Mouse (Mus musculus) heart, embryonic 15.5 days (tissue): ENCODE measurements around the gene Hydin. TPM values are rescaled to one million over a fixed set of nuclear protein-coding genes. Genes with fewer than 3 reads are reported as not detected.
"Not testable (repeated sequence)": the region's sequence is repeated elsewhere in the genome, so short reads cannot be mapped to it uniquely, and the experiment has no call there.

Experiments used
- ATAC-seq: fragments of 200-750 bp; cut with Nextera tagmentation; replicated peaks from 2 replicates; pipeline ENCODE4 v1.8.0; 2017; ENCODE audit warnings: low read depth, moderate TSS enrichment; ENCODE audit not compliant: insufficient number of reproducible peaks, insufficient read depth, low FRiP score
- H3K27ac ChIP-seq: fragments of 300-500 bp; sonication (generic); 2 replicates; pipeline ENCODE4 v1.5.1; 2015; ENCODE audit warnings: mild to moderate bottlenecking, inconsistent platforms
- H3K27me3 ChIP-seq: fragments of 300-500 bp; sonication (generic); 2 replicates; pipeline ENCODE4 v1.6.1; 2015; ENCODE audit warnings: inconsistent platforms
- H3K36me3 ChIP-seq: fragments of 300-500 bp; sonication (generic); 2 replicates; pipeline ENCODE4 v1.6.1; 2015; ENCODE audit warnings: mild to moderate bottlenecking, inconsistent platforms
- H3K4me1 ChIP-seq: fragments of 300-500 bp; sonication (generic); replicated peaks from 2 replicates; pipeline ENCODE4 v1.6.1; 2015; ENCODE audit warnings: inconsistent platforms
- H3K4me2 ChIP-seq: fragments of 300-500 bp; sonication (generic); 2 replicates; pipeline ENCODE4 v1.6.1; 2015; ENCODE audit warnings: inconsistent platforms, mild to moderate bottlenecking, moderate library complexity
- H3K4me3 ChIP-seq: fragments of 300-500 bp; sonication (generic); 2 replicates; pipeline ENCODE4 v1.5.1; 2015; ENCODE audit warnings: mild to moderate bottlenecking, inconsistent platforms
- H3K9ac ChIP-seq: fragments of 300-500 bp; sonication (generic); 2 replicates; pipeline ENCODE4 v1.6.1; 2015; ENCODE audit warnings: mild to moderate bottlenecking, inconsistent platforms
- H3K9me3 ChIP-seq: fragments of 300-500 bp; sonication (generic); replicated peaks from 2 replicates; pipeline ENCODE4 v1.6.1; 2016; ENCODE audit warnings: inconsistent platforms
- WGBS: fragments of 180-500 bp; shearing (Covaris S2); methylation state at CpG from one replicate; pipeline ENCODE4 v1.1.7; 2015; ENCODE audit warnings: mixed read lengths; 5-methylcytosine and 5-hydroxymethylcytosine counted together
- polyA plus RNA-seq: library from polyadenylated mRNA; unstranded; fragments of >200 nt; fragmentation: Nextera tagmentation; extraction: Ambion mirVana; gene quantifications from 2 replicates; pipeline ENCODE4 v1.2.1, GENCODE M21; 2015

Hydin gene
- polyA plus RNA-seq, 1 experiment from 2014 or later = 0.04 TPM

DNA sequence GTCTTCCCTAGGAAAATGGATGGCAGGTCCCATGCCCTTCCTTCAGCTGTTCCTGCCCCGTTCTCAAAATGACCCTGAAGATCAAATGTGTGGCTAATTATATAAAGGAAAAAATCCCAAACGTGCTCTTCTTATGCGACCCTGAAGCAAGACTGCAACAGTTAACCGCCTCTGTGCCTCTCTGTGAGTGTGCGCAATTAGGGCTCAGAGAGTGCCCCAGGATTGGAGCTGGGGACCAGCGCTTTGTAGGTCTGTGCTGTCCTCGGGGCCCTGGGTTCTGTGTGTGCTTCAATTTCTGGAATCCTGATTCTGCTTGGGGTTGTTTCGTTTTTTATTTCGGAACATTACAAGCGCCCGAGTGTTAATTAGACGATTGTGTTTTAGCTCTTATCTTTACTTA lies 491 bp downstream of the Hydin start:
- no peak overlapping the region for H3K9ac ChIP-seq
- peaks cover 18% of the 10 kb centered on the region for H3K4me1 ChIP-seq
- peak overlapping the region; percentile 66 for H3K4me2 ChIP-seq
- H3K4me3 ChIP-seq = peak overlapping the region; percentile 38
- H3K27ac ChIP-seq = no peak overlapping the region
- WGBS = 7% methylated on average over 12 of the region's 12 CpGs
- H3K27me3 ChIP-seq = peaks cover 18% of the 10 kb centered on the region; the same call in 1 of the 2 replicates
- no peaks in the 10 kb centered on the region for H3K36me3 ChIP-seq
- H3K9me3 ChIP-seq = no peaks in the 10 kb centered on the region
- ATAC-seq = no peak

DNA sequence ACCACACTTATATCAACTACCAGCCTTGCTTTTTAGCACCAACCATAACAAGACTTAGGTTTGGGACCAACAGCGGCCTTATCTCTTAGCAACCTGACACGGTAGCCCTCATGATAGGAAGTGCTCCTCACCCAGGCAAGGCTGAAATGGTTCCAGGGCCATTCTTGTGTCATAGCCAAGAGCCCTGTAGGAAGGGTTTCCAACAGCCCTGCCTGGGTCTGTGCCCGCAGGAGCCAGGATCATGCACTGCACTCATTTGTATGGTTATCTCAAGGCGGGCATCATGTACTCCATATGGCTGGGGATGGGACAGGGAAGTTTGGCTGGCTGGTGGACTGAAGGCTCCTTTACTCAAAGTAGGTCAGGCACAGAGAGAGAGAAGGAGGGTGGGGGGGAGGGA lies 3.9 kb downstream of the Hydin start:
- H3K36me3 ChIP-seq = no peaks in the 10 kb centered on the region
- peaks cover 14% of the 10 kb centered on the region; the same call in 1 of the 2 replicates for H3K27me3 ChIP-seq
- ATAC-seq = no peak
- H3K9ac ChIP-seq = no peak overlapping the region
- H3K4me3 ChIP-seq = no peak overlapping the region
- H3K4me1 ChIP-seq = peaks cover 16% of the 10 kb centered on the region
- no peak overlapping the region for H3K4me2 ChIP-seq
- WGBS = 71% methylated on average over 4 of the region's 4 CpGs
- no peak overlapping the region for H3K27ac ChIP-seq
- H3K9me3 ChIP-seq = no peaks in the 10 kb centered on the region

DNA sequence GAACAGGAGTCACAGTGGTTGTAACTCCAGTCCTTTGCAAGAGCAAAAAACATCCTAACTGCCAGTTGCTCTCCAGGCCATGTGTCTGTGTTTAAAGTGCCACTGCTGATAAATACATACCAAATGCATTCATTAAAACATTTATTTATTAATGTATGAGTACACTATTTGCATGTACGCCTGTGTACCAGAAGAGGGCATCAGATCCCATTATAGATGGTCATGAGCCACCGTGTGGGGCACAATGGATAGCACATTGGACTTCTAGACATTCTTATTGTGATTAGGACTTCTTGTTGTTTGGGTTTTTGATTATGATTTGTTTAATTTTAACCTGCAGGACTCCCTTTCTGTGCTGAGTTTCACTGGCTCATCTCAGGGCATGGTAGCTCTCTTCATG lies 6.6 kb downstream of the Hydin start:
- 59% methylated on average over 2 of the region's 2 CpGs for WGBS

DNA sequence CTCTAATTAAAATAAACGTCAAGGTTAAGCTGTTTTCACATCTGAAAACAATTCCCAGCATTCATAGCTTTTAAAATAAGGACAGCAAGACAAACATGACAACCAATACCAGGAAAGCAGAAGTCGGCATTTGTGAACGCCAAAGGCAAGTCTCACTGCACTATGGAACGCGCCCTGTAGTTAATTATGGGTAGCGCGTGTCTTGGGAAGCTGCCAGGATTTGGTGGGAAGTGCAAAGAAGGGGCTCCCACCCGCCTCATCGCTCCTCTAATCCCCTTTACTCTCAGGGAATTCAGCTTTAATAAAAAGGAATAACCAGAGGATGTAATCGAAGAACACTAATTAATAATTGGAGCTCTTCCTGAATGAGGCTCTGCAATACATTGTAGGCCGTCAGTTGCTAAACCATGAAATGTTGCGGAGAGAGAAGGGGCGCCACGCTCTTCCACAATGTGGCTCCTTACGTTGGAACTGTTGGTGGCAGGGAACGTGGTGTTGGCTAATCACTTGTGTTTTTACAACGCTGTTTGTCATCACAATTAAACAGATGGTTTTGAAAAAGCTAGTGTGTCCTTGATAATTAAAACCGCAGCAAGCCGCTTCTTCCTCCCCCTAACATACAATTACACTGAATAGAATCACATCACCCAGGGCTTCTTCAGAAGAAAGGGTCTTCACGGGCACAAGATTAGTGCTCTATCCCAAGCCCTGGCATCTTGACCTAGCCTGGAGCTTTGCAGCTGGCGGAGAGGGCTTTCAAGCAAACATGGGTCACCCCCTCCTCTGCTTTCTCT lies 8.9 kb downstream of the Hydin start:
- WGBS = 80% methylated on average over 21 of the region's 21 CpGs
- no peak for ATAC-seq
- no peak overlapping the region for H3K9ac ChIP-seq
- no peak overlapping the region for H3K4me3 ChIP-seq
- no peak overlapping the region for H3K27ac ChIP-seq
- no peaks in the 10 kb centered on the region for H3K36me3 ChIP-seq
- no peak overlapping the region for H3K4me2 ChIP-seq
- H3K27me3 ChIP-seq = no peaks in the 10 kb centered on the region
- no peaks in the 10 kb centered on the region for H3K9me3 ChIP-seq
- no peaks in the 10 kb centered on the region for H3K4me1 ChIP-seq

More for the DNA sequence above, 6.6 kb downstream of the Hydin start:
- H3K9ac ChIP-seq = no peak overlapping the region
- H3K4me3 ChIP-seq = no peak overlapping the region
- no peak overlapping the region for H3K27ac ChIP-seq
- no peak overlapping the region for H3K4me2 ChIP-seq
- ATAC-seq = no peak
- H3K9me3 ChIP-seq = no peaks in the 10 kb centered on the region
- H3K4me1 ChIP-seq = no peaks in the 10 kb centered on the region
- no peaks in the 10 kb centered on the region for H3K36me3 ChIP-seq
- H3K27me3 ChIP-seq = peaks cover 3% of the 10 kb centered on the region; the same call in 1 of the 2 replicates

DNA sequence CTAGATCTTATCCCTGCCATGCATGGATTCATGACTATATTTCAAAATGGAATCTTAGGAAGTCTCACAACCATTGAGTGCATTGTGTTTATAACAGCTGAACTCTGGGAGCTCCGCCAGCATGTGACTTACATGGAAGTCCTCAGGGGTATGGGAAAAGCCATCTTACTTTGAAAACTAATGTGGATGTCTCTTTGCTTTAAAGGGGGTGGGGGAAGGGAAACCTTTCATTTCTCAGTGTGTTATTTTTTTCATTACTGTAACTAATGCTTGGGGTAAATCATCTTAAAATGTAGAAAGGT lies 9.4 kb downstream of the Hydin start:
- Histone ChIP-seq H3K36me3 (no peaks in the 10 kb centered on the region), H3K4me1 (no peaks in the 10 kb centered on the region), H3K9me3 (no peaks in the 10 kb centered on the region), H3K9ac (no peak overlapping the region), H3K27ac (no peak overlapping the region), H3K27me3 (no peaks in the 10 kb centered on the region), H3K4me3 (no peak overlapping the region), H3K4me2 (no peak overlapping the region)
- WGBS = 91% methylated on average over 1 of the region's 1 CpGs
- no peak for ATAC-seq

DNA sequence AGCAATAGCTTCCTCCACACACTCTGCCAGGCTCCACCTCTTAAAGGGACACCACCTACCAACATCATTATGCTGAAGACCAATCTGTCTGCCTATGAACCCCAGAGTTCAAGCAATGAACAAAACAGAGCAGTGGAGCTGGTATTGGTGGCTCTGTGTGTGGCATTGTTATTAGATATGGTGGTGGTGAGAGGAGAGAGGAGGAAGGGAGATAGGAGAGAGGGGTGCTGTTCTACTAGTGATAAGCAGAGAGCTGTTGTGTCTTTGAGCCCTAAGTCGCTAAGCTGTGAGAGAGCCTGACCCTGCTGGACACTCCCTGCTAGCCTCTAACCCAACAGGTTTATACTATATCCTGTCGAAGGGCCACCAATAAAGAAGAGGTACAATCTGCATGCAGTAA lies 45.9 kb downstream of the Hydin start:
- Histone ChIP-seq H3K27me3 (no peaks in the 10 kb centered on the region), H3K27ac (no peak overlapping the region), H3K4me2 (no peak overlapping the region), H3K36me3 (no peaks in the 10 kb centered on the region), H3K9me3 (no peaks in the 10 kb centered on the region), H3K4me1 (no peaks in the 10 kb centered on the region), H3K4me3 (no peak overlapping the region), H3K9ac (no peak overlapping the region)
- no peak for ATAC-seq
- WGBS = 47% methylated on average over 2 of the region's 2 CpGs

DNA sequence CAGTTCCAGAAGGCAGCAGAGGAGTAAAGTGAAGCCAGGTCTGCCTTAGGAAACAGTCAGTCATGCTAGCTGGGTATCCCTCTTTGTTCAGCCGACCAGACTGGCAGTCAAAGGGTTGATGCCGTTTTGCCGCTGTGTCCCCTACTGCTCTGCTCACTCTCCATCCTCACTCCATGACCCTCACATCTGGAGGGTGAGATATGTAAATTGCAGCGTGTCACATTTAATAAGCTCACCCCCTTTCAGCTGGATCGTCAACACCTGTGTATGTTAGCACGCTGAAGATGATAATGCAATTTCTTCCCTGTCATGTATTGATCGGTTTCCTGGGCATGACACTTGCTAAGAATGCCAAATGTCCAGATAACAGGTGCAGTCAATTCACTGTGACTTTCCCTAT lies 49.0 kb downstream of the Hydin start:
- Histone ChIP-seq H3K36me3 (no peaks in the 10 kb centered on the region), H3K9ac (no peak overlapping the region), H3K27ac (no peak overlapping the region), H3K4me2 (no peak overlapping the region), H3K4me1 (no peaks in the 10 kb centered on the region), H3K4me3 (no peak overlapping the region), H3K9me3 (no peaks in the 10 kb centered on the region), H3K27me3 (no peaks in the 10 kb centered on the region)
- 51% methylated on average over 7 of the region's 7 CpGs for WGBS
- no peak for ATAC-seq

DNA sequence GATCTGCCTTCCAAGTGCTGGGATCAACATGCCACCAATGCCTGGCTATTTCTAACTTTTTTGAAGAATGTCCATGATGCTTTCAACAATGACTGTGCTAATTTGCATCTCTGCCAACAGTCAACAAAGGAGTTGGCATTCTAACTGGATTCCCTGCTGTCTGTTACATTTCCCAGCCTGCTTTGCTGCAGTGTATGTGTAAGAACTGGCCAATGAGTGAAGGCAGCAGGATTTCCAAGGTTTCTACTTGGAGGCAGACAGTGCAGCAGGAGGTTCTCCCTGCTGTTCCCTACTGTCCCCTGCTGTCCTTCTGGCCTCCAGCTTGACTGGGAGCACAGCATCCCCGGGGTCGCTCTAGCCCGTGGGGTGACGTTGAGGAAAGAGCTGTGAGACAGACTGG lies 52.8 kb downstream of the Hydin start:
- Histone ChIP-seq H3K27me3 (no peaks in the 10 kb centered on the region), H3K4me2 (no peak overlapping the region), H3K4me3 (no peak overlapping the region), H3K27ac (no peak overlapping the region), H3K4me1 (no peaks in the 10 kb centered on the region), H3K36me3 (no peaks in the 10 kb centered on the region), H3K9me3 (no peaks in the 10 kb centered on the region), H3K9ac (no peak overlapping the region)
- no peak for ATAC-seq
- WGBS = 69% methylated on average over 4 of the region's 4 CpGs

DNA sequence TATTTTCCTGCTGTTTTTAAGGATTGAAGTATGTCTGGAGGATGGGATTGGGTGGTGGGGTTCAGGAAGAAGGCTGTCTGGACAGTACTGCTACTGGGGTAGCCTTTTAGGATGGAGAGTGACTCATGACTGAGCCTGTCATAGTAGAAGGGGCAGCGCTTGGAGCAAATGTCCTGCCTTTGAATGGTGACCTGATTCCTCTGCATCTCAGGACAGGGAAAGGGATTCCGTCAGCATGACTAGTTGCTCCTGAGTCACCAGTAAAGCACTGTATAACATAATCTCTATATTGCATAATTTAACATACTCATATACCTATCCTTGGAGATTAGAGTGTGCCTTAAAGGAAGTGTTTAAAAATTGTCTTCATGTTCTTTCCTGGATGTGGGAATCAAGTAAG lies 54.7 kb downstream of the Hydin start:
- Histone ChIP-seq H3K36me3 (no peaks in the 10 kb centered on the region), H3K27ac (no peak overlapping the region), H3K9ac (no peak overlapping the region), H3K4me3 (no peak overlapping the region), H3K4me2 (no peak overlapping the region), H3K9me3 (no peaks in the 10 kb centered on the region), H3K4me1 (no peaks in the 10 kb centered on the region), H3K27me3 (no peaks in the 10 kb centered on the region)
- ATAC-seq = no peak
- 52% methylated on average over 2 of the region's 2 CpGs for WGBS

DNA sequence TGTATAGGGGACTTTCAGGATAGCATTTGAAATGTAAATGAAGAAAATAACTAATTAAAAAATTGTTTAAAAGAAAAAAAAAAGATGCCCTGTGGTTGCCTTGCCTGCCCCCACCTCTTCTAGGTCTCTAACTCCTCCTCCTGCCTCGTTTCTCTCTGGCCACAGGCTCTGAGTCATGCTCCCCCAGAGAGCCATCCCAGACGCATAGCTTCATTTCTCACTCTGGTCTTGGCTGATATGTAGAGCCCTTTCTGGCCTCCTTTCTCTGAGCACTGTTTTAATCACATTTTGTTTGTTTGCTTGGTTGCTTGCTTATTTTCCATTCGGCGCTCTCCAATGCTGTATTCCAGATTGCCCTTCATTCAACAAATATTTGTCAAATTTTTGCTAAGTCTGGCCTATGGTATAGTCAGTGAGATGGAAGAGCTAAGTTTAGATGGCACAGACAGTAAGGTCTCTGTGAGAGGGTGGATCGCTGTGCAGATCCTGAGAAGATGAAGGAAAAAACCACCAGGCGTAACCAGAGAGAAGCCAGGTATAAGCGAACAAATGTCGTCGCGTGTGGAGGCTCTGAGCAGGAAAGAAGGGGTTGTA lies 57.3 kb downstream of the Hydin start:
- ATAC-seq = no peak
- Histone ChIP-seq H3K9ac (no peak overlapping the region), H3K36me3 (no peaks in the 10 kb centered on the region), H3K27me3 (no peaks in the 10 kb centered on the region), H3K9me3 (no peaks in the 10 kb centered on the region), H3K4me1 (no peaks in the 10 kb centered on the region), H3K27ac (no peak overlapping the region), H3K4me2 (no peak overlapping the region), H3K4me3 (no peak overlapping the region)
- 68% methylated on average over 10 of the region's 10 CpGs for WGBS

DNA sequence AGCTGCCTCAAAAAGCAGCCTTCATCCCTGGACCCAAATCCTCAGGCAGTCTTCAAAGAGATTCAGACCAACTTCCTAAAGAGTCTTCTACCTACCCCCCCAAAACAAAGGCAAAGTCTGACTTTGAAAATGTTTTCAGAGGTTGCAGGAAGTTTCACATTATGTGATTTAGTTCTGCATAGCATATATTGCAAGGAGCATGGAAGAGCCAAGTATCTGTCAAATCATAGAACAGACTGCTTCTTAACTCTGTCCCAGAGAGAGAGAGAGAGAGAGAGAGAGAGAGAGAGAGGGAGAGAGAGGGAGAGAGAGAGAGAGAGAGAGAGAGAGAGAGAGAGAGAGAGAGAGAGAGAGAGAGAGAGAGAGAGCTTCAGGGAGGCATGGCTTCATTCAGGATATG lies 60.3 kb downstream of the Hydin start:
- not testable (repeated sequence) for H3K9ac ChIP-seq, H3K4me2 ChIP-seq, H3K36me3 ChIP-seq, H3K9me3 ChIP-seq, H3K4me3 ChIP-seq, H3K4me1 ChIP-seq, H3K27ac ChIP-seq, ATAC-seq, H3K27me3 ChIP-seq

DNA sequence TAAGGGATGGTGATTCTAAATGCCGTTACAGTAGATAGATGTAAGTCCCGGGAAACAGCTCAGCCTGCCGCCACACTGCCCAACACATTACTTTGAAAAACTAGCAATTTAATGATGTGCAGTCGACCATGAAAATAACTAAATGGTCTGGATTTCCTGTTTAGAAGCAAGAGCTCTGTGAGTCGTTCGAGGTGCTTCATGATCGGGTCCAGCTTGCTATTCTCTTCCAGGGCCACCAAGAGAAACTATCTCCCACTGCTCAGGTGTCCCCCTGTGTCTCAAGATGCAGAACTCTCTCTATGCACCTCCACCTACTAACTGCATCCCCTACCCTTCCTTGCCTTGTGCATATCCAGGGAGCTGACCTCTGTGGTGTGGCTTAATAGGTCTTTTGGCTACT lies 66.6 kb downstream of the Hydin start:
- ATAC-seq = no peak
- H3K4me1 ChIP-seq = no peaks in the 10 kb centered on the region
- H3K27me3 ChIP-seq = no peaks in the 10 kb centered on the region
- no peak overlapping the region for H3K27ac ChIP-seq
- H3K4me3 ChIP-seq = no peak overlapping the region
- WGBS = 63% methylated on average over 7 of the region's 7 CpGs
- no peaks in the 10 kb centered on the region for H3K36me3 ChIP-seq
- H3K4me2 ChIP-seq = no peak overlapping the region
- no peaks in the 10 kb centered on the region for H3K9me3 ChIP-seq
- no peak overlapping the region for H3K9ac ChIP-seq
